Mouse (Mus musculus) embryonic fibroblast, embryonic 13.5 days (primary cell): Measurements from ENCODE around the gene Tmem88b.

Experiments
- CTCF ChIP-seq: IDR thresholded peaks from 2 replicates; pipeline ENCODE4 v1.5.1; 2011; ENCODE audit warnings: mild to moderate bottlenecking, control low read depth, low read length, moderate library complexity, borderline replicate concordance; ENCODE audit not compliant: insufficient read depth
- POLR2A ChIP-seq: IDR thresholded peaks from 2 replicates; pipeline ENCODE4 v1.6.1; 2011; ENCODE audit warnings: low read depth, mild to moderate bottlenecking, control low read depth, low read length, moderate library complexity

DNA sequence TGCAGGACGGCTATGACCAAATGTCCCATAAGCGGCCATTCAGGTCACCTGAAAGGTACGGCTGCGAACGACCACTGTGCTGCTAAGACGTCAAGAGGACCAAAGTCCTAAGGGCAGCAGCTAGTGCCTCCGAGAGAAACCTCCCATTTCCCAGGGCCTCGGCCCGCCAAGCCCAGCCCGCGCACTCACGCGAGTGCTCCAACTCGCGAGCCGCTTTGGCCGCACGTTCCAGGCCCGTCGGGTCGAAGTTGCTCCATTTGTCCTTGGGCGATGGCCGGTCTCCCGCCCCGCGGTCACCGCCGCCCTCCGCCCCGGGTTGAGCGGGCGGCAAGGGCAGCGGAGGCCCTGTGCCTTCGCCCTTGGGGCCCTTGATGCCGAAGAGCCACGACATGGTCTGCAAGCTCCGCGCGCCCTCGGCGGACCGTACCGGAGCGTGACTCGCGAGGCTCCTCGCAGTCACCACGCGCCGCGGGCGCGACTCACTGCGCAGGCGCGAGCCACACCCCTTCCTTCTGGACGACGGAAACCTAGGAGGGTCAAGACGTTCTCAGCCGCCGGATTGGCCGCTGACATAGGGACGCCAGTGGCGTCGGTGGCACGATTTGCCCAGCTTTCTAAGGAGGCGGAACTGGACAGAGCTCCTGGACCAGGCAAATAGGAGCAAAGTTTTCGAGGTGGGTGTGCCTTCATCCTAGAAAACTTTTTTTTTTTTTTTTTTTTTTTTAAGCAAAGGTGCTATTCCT lies 24.9 kb downstream of the Tmem88b start, which contains the start of gene Atad3a:
- TF ChIP-seq POLR2A (peak; percentile 89), CTCF (no peak)
